1 mouse cellular context compared by ENCODE assay signal in the genomic region with DNA sequence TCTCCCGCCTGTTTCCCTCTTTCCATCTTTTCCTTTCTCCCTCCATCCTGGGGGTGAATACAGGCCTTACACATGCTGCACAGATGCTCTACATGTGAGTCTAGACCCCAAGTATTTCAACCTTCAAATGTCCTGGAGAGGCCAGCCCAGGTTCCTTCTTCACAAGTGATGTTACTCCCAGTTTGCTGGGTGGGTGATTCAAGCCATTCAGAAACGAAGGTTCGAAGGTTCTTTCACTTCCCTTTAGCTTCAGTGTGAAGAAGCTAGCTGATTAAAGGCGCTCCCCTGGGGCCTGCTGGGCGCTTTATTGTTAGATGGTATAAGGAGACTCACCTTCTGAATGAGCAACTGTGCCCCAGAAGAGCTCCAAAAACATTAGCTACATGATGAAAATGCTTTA.
TF ChIP-seq lines count a peak whose summit lies in the region.

No protein-coding gene starts in this region.

TF ChIP-seq in CH12.LX, 34 proteins besides CTCF, POLR2A, EP300 and RAD21 (continued from another document):
- TF ChIP-seq USF1 (IDR thresholded peaks at IDR 0.05; ENCODE audit: low read depth, low read length) (no peak), ELF1 (IDR thresholded peaks at IDR 0.05; ENCODE audit: low read depth, low read length) (0 out of 2 replicates have a peak, but pooled peaks have one; percentile 19), ZKSCAN1 (IDR thresholded peaks at IDR 0.05; ENCODE audit: borderline replicate concordance, low read depth, low read length) (no peak), JUN (IDR thresholded peaks at IDR 0.05; ENCODE audit: insufficient read depth, low read depth, low read length) (peak; percentile 52; the same call in 1 of the 2 replicates), UBTF (IDR thresholded peaks at IDR 0.05; ENCODE audit: low read depth, low read length) (no peak), SIN3A (IDR thresholded peaks at IDR 0.05; ENCODE audit: low read length) (peak; percentile 40; the same call in 1 of the 2 replicates), MYC (IDR thresholded peaks at IDR 0.05; ENCODE audit: low read depth, low read length) (no peak), TBP (conservative IDR thresholded peaks at IDR 0.05; ENCODE audit: low read depth, low read length) (no peak), TCF12 (IDR thresholded peaks at IDR 0.05; ENCODE audit: low read depth, low read length) (no peak), NRF1 (IDR thresholded peaks at IDR 0.05; ENCODE audit: low read depth, low read length) (no peak), MXI1 (IDR thresholded peaks at IDR 0.05; ENCODE audit: low read depth, low read length) (no peak), ZMIZ1 (IDR thresholded peaks at IDR 0.05; ENCODE audit: low read depth, low read length) (no peak), KAT2A (IDR thresholded peaks at IDR 0.05; ENCODE audit: insufficient replicate concordance, low read length) (peak; percentile 69; the same call in 1 of the 2 replicates), ZNF384 (IDR thresholded peaks at IDR 0.05; ENCODE audit: low read depth, low read length) (no peak), MAX (IDR thresholded peaks at IDR 0.05; ENCODE audit: low read length) (0 out of 2 replicates have a peak, but pooled peaks have one; percentile 20), BHLHE40 (IDR thresholded peaks at IDR 0.05; ENCODE audit: low read depth, low read length) (peak; percentile 65; the same call in 1 of the 2 replicates)
